Mouse (Mus musculus): ENCODE data around the gene Itprid1. TPM values are rescaled to one million over a fixed set of nuclear protein-coding genes. Genes with fewer than 3 reads are reported as not detected.

Itprid1 gene
- polyA plus RNA-seq, 1 experiment from 2014 or later, result not detected

DNA sequence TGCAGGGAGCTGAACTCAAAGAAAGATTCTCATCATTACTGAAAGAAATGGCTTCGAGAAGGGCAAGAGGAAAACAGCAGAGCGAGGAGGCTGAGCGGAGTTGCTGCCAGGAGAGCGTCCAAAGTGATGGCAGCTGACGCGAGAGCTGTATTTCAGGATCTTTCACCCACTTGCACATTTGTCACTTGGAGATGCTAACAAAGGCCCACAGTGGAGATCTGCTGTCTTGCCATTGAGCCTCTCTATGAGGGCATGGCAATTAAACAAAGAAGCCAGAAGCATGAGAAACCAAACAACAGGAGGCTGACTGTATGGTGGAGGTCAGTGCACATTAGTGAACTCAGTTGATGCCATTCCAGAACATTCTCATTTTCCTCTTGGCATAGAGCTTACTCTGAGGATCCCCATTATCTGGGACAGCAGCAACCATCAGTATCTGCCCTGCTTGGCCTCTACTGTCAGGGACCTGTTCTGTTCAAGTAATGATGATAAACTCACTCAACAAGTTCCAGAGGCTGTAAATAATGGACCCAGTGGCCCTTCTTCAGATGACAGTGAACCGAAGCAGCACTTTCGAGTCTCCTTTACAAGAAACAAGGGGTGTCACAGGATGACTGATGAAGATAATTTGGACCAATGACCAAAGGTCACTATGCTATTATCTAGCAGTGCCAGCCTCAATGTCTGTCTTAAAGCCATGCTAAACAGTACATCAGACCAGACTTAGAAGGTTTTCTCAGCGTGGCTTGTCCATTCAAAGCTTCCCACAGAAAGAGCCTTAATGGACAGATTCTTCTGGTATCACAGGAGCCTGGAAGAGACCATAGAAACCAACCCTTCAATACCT is 31.2 kb upstream of the Itprid1 start:
- H3K36me3 ChIP-seq (ENCODE audit: control insufficient read depth, insufficient read depth, low read length), result no peaks in the 10 kb centered on the region
- 74% methylated on average over 9 of the region's 9 CpGs for WGBS (ENCODE audit: insufficient replicate concordance)
- no peak for ATAC-seq (replicated peaks; ENCODE audit: insufficient number of reproducible peaks, low FRiP score, low TSS enrichment)
- H3K27ac ChIP-seq (ENCODE audit: low read depth, low read length), result no peak overlapping the region
- no peak overlapping the region for H3K4me2 ChIP-seq
- no peaks in the 10 kb centered on the region for H3K4me1 ChIP-seq (ENCODE audit: control insufficient read depth, insufficient read depth, low read length)
- H3K9me3 ChIP-seq (replicated peaks; ENCODE audit: control insufficient read depth, low read length), result no peaks in the 10 kb centered on the region
- no peaks in the 10 kb centered on the region for H3K27me3 ChIP-seq (ENCODE audit: control insufficient read depth, insufficient read depth, low read length)
- no peak overlapping the region for H3K9ac ChIP-seq (ENCODE audit: low read depth, low read length)
- H3K4me3 ChIP-seq (ENCODE audit: low read depth, low read length), result no peak overlapping the region

DNA sequence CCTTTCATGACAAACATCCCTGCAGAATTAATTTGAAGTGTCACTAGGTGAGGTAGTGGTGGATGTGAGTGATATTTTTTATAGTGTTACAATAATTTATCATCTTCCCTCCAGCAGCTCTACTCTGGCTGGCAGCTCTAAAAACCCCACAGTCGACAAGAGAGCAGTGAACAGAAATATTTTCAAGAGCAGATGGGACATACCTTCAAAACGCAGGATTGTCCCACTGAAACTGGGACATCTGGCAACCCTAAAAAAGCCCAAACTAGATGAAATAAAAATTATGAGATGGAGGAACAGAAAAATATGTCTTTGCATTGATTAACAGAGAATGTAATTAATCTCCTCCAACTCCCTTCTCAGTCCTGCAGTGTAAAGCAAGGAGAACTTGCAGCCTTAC is 30.2 kb upstream of the Itprid1 start:
- no peak for ATAC-seq (replicated peaks; ENCODE audit: insufficient number of reproducible peaks, low FRiP score, low TSS enrichment)
- no peak overlapping the region for H3K4me2 ChIP-seq
- H3K4me1 ChIP-seq (ENCODE audit: control insufficient read depth, insufficient read depth, low read length), result no peaks in the 10 kb centered on the region
- no peaks in the 10 kb centered on the region for H3K36me3 ChIP-seq (ENCODE audit: control insufficient read depth, insufficient read depth, low read length)
- no peaks in the 10 kb centered on the region for H3K27me3 ChIP-seq (ENCODE audit: control insufficient read depth, insufficient read depth, low read length)
- no peak overlapping the region for H3K9ac ChIP-seq (ENCODE audit: low read depth, low read length)
- WGBS (ENCODE audit: insufficient replicate concordance), result 73% methylated on average over 2 of the region's 2 CpGs
- no peaks in the 10 kb centered on the region for H3K9me3 ChIP-seq (replicated peaks; ENCODE audit: control insufficient read depth, low read length)
- H3K4me3 ChIP-seq (ENCODE audit: low read depth, low read length), result no peak overlapping the region
- no peak overlapping the region for H3K27ac ChIP-seq (ENCODE audit: low read depth, low read length)

DNA sequence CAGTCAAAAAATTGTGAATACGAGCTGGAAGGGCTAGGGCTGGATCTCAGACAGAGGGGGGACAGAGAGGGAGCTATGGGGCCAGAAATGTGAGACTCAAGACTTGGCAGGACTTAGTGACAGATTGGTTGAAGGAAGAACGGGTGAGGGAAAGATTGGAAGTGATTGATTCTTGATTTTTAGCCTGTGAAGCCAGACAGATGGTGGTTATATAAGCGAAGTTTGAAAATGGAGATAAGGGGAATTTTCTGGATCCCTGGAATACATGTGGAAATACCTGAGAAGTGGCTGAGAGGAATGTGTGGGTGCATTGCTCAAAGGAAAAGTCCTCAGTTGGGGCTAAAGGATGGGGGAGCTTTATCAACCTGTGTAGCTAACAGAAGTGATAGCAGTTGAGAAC is 28.0 kb upstream of the Itprid1 start:
- Histone ChIP-seq H3K9ac (ENCODE audit: low read depth, low read length) (no peak overlapping the region), H3K27ac (ENCODE audit: low read depth, low read length) (no peak overlapping the region), H3K36me3 (ENCODE audit: control insufficient read depth, insufficient read depth, low read length) (no peaks in the 10 kb centered on the region), H3K4me2 (no peak overlapping the region), H3K4me3 (ENCODE audit: low read depth, low read length) (no peak overlapping the region), H3K9me3 (replicated peaks; ENCODE audit: control insufficient read depth, low read length) (no peaks in the 10 kb centered on the region), H3K27me3 (ENCODE audit: control insufficient read depth, insufficient read depth, low read length) (no peaks in the 10 kb centered on the region), H3K4me1 (ENCODE audit: control insufficient read depth, insufficient read depth, low read length) (no peaks in the 10 kb centered on the region)
- ATAC-seq (replicated peaks; ENCODE audit: insufficient number of reproducible peaks, low FRiP score, low TSS enrichment), result no peak
- 57% methylated on average over 3 of the region's 3 CpGs for WGBS (ENCODE audit: insufficient replicate concordance)

DNA sequence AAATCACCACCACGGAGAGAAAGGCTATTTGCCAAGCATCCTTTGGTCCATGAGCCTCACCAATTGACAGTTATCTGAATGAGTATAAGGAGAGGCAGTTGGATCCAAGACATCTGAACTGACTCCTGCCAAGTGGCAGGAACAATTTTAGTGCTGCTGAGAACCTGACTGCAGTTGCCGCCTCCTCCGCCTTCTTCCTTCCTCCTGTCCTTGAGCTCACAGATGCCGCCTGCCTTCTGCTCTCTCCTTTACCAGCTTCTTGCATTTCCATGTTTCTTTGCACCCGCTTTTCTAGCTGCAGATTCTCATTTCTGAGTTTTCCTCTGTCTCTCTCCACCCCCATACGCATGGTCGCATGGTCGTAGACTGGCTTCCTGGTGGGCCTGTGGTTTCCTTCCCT is 25.5 kb upstream of the Itprid1 start:
- Histone ChIP-seq H3K9me3 (replicated peaks; ENCODE audit: control insufficient read depth, low read length) (no peaks in the 10 kb centered on the region), H3K4me1 (ENCODE audit: control insufficient read depth, insufficient read depth, low read length) (no peaks in the 10 kb centered on the region), H3K27ac (ENCODE audit: low read depth, low read length) (no peak overlapping the region), H3K9ac (ENCODE audit: low read depth, low read length) (no peak overlapping the region), H3K27me3 (ENCODE audit: control insufficient read depth, insufficient read depth, low read length) (no peaks in the 10 kb centered on the region), H3K4me3 (ENCODE audit: low read depth, low read length) (no peak overlapping the region), H3K4me2 (no peak overlapping the region), H3K36me3 (ENCODE audit: control insufficient read depth, insufficient read depth, low read length) (no peaks in the 10 kb centered on the region)
- WGBS (ENCODE audit: insufficient replicate concordance), result 75% methylated on average over 8 of the region's 8 CpGs
- ATAC-seq (replicated peaks; ENCODE audit: insufficient number of reproducible peaks, low FRiP score, low TSS enrichment), result no peak

DNA sequence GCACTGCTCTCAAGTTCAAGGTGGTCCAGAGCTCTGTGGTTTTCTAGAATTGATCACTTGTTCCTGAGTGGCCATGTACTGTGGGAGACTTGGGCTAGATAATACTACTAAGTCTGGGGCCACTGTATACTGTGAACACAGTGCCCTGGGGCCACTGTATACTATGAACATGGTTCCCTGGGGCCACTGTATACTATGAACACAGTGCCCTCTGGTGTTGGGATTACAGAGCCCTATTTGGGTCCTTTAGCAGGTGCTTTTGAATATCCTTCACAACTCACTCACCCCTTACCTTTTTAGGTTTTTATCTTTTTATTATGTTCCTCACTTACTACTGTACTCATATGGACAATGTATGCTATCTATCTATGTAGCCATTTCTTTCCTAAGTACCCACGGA is 24.3 kb upstream of the Itprid1 start:
- no peak for ATAC-seq (replicated peaks; ENCODE audit: insufficient number of reproducible peaks, low FRiP score, low TSS enrichment)
- Histone ChIP-seq H3K4me2 (no peak overlapping the region), H3K9me3 (replicated peaks; ENCODE audit: control insufficient read depth, low read length) (no peaks in the 10 kb centered on the region), H3K27ac (ENCODE audit: low read depth, low read length) (no peak overlapping the region), H3K4me3 (ENCODE audit: low read depth, low read length) (no peak overlapping the region), H3K9ac (ENCODE audit: low read depth, low read length) (no peak overlapping the region), H3K36me3 (ENCODE audit: control insufficient read depth, insufficient read depth, low read length) (no peaks in the 10 kb centered on the region), H3K27me3 (ENCODE audit: control insufficient read depth, insufficient read depth, low read length) (no peaks in the 10 kb centered on the region), H3K4me1 (ENCODE audit: control insufficient read depth, insufficient read depth, low read length) (no peaks in the 10 kb centered on the region)
- 57% methylated on average over 1 of the region's 1 CpGs for WGBS (ENCODE audit: insufficient replicate concordance)

DNA sequence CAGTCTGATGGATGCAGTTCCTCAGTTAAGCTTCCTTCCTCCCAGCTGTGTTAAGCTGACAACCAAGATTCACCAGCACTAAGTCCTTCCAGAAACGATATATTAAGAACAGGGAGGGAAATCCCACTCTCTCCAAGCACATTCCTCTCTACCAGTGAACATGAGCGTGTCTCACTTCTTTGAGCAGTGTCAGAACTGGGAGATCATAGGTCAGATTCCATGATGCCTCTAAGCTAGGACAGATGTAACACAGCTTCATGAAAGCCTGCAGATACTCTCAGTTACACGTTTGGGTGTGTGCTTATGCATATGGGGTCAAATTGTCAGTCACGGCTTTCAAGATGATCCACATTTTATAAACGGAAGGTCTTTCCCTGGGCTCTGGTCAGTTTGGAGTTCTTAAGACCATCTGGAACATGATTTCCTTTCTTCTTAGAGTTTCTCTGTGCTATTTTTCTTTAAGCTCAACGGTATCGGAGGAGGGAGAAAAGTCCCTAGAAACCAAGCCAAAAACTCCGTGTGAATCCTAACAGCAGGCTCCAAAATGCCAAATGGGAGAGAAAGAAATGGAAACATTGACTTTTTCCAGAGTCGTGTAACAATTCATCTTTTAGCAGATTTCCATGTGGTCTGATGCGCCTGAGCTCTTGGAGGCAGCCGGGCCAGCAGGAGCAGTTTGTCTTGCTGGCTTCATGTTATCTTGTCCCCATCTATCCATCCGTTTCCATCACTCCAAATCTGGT is 22.3 kb upstream of the Itprid1 start:
- WGBS (ENCODE audit: insufficient replicate concordance), result 63% methylated on average over 12 of the region's 12 CpGs
- no peaks in the 10 kb centered on the region for H3K4me1 ChIP-seq (ENCODE audit: control insufficient read depth, insufficient read depth, low read length)
- no peak overlapping the region for H3K4me2 ChIP-seq
- no peaks in the 10 kb centered on the region for H3K9me3 ChIP-seq (replicated peaks; ENCODE audit: control insufficient read depth, low read length)
- no peaks in the 10 kb centered on the region for H3K36me3 ChIP-seq (ENCODE audit: control insufficient read depth, insufficient read depth, low read length)
- no peak for ATAC-seq (replicated peaks; ENCODE audit: insufficient number of reproducible peaks, low FRiP score, low TSS enrichment)
- H3K9ac ChIP-seq (ENCODE audit: low read depth, low read length), result no peak overlapping the region
- H3K4me3 ChIP-seq (ENCODE audit: low read depth, low read length), result no peak overlapping the region
- no peaks in the 10 kb centered on the region for H3K27me3 ChIP-seq (ENCODE audit: control insufficient read depth, insufficient read depth, low read length)
- H3K27ac ChIP-seq (ENCODE audit: low read depth, low read length), result no peak overlapping the region

DNA sequence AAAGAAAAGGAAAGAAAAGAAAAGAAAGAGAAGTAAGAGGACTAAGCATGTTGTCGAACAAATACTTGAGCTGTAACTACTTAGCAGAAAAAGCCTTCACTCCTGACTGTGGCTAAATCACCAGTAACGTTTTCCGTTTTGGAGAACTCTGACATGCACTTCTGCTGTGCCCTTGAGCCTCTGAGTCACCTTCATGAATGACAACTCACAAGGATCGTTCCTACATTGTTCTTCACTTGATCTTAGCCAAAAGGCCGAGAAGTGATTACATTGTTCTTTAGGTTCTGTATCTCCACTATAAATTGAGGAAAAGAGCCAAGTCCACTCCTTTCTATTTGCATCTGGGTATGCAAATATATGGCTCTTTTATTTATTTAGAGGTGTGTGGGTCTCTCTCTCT is 19.8 kb upstream of the Itprid1 start:
- Histone ChIP-seq H3K9ac (ENCODE audit: low read depth, low read length) (no peak overlapping the region), H3K4me3 (ENCODE audit: low read depth, low read length) (no peak overlapping the region), H3K27me3 (ENCODE audit: control insufficient read depth, insufficient read depth, low read length) (no peaks in the 10 kb centered on the region), H3K4me1 (ENCODE audit: control insufficient read depth, insufficient read depth, low read length) (no peaks in the 10 kb centered on the region), H3K9me3 (replicated peaks; ENCODE audit: control insufficient read depth, low read length) (no peaks in the 10 kb centered on the region), H3K36me3 (ENCODE audit: control insufficient read depth, insufficient read depth, low read length) (no peaks in the 10 kb centered on the region), H3K27ac (ENCODE audit: low read depth, low read length) (no peak overlapping the region), H3K4me2 (no peak overlapping the region)
- 70% methylated on average over 5 of the region's 5 CpGs for WGBS (ENCODE audit: insufficient replicate concordance)
- no peak for ATAC-seq (replicated peaks; ENCODE audit: insufficient number of reproducible peaks, low FRiP score, low TSS enrichment)

DNA sequence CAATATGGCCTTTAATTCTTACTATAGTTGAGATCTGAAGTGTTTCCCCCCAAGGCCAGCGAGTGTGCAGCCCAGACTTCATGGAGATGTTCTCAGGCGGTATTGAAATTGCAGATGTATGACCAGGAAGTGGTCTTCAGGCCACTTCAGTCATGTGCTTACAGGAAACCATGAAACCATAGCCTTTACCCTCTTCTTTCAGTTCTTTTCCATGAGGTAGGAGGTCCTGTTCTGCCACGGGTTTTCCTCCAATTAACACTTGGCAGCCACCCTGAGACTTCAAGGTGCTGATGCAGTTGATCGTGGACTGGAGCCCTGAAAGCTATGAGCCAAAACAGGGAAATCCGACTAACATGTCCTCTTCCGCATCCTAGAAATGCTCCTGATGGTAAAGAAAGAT is 7.0 kb upstream of the Itprid1 start:
- no peaks in the 10 kb centered on the region for H3K27me3 ChIP-seq (ENCODE audit: control insufficient read depth, insufficient read depth, low read length)
- H3K4me3 ChIP-seq (ENCODE audit: low read depth, low read length), result no peak overlapping the region
- H3K9ac ChIP-seq (ENCODE audit: low read depth, low read length), result no peak overlapping the region
- no peaks in the 10 kb centered on the region for H3K36me3 ChIP-seq (ENCODE audit: control insufficient read depth, insufficient read depth, low read length)
- WGBS (ENCODE audit: insufficient replicate concordance), result 74% methylated on average over 6 of the region's 6 CpGs
- H3K4me2 ChIP-seq, result no peak overlapping the region
- no peaks in the 10 kb centered on the region for H3K9me3 ChIP-seq (replicated peaks; ENCODE audit: control insufficient read depth, low read length)
- H3K4me1 ChIP-seq (ENCODE audit: control insufficient read depth, insufficient read depth, low read length), result no peaks in the 10 kb centered on the region
- no peak for ATAC-seq (replicated peaks; ENCODE audit: insufficient number of reproducible peaks, low FRiP score, low TSS enrichment)
- H3K27ac ChIP-seq (ENCODE audit: low read depth, low read length), result no peak overlapping the region

DNA sequence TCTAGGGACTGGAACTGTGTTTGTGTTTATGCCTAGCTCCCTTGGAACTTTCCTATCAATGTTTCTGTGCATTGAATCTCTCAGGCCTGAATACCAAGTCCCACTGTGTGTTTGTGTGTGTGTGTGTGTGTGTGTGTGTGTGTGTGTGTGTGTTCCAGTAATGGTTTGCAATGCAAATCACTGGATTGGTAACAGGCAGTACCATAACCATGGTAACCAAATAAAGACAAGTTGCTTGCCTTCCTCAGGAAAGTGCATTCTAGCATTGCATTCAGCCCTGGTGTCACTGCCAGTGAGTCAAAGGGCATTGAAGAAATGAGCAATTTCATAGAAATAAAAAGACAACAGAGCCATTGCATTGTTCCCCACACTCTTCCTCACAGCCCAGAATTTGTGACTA is 15.9 kb downstream of the Itprid1 start:
- Histone ChIP-seq H3K4me3 (ENCODE audit: low read depth, low read length) (no peak overlapping the region), H3K36me3 (ENCODE audit: control insufficient read depth, insufficient read depth, low read length) (no peaks in the 10 kb centered on the region), H3K4me2 (no peak overlapping the region), H3K9ac (ENCODE audit: low read depth, low read length) (no peak overlapping the region), H3K9me3 (replicated peaks; ENCODE audit: control insufficient read depth, low read length) (no peaks in the 10 kb centered on the region), H3K27me3 (ENCODE audit: control insufficient read depth, insufficient read depth, low read length) (no peaks in the 10 kb centered on the region), H3K4me1 (ENCODE audit: control insufficient read depth, insufficient read depth, low read length) (no peaks in the 10 kb centered on the region), H3K27ac (ENCODE audit: low read depth, low read length) (no peak overlapping the region)
- no peak for ATAC-seq (replicated peaks; ENCODE audit: insufficient number of reproducible peaks, low FRiP score, low TSS enrichment)
